Mouse (Mus musculus) adrenal gland, adult 8-10 months (tissue): ENCODE results near the gene Ank2. TPM values are rescaled to one million over a fixed set of nuclear protein-coding genes. Genes with fewer than 3 reads are reported as not detected.

Source experiments
- DNase-seq: peaks from one replicate; pipeline ENCODE4 v3.0.0; 2022
- total RNA-seq, 4 experiments: library from RNA; stranded (reverse); gene quantifications; 2 replicates each; pipeline ENCODE4 v1.2.4; 2022

Ank2 gene
- total RNA-seq, 4 experiments from 2014 or later, result 42.5 to 55.4 (median 46.6) TPM

GRCm38 (mm10) chr3:127017523-127017922, 481.6 kb downstream of the Ank2 start:
- DNase-seq, result no peak

GRCm38 (mm10) chr3:127015596-127015995, 483.6 kb downstream of the Ank2 start:
- no peak for DNase-seq

GRCm38 (mm10) chr3:127015175-127015574, 484.0 kb downstream of the Ank2 start:
- DNase-seq, result no peak

GRCm38 (mm10) chr3:127013976-127014375, 485.2 kb downstream of the Ank2 start:
- no peak for DNase-seq

GRCm38 (mm10) chr3:127012525-127012924, 486.6 kb downstream of the Ank2 start:
- DNase-seq, result no peak

- DNase-seq, result no peak
These were observed 493.1 kb downstream of the Ank2 start for GRCm38 (mm10) chr3:127005898-127006673.

GRCm38 (mm10) chr3:127004860-127005633, 494.1 kb downstream of the Ank2 start:
- no peak for DNase-seq

GRCm38 (mm10) chr3:127003946-127004345, 495.2 kb downstream of the Ank2 start:
- no peak for DNase-seq

GRCm38 (mm10) chr3:126998742-126999112, 500.4 kb downstream of the Ank2 start:
- no peak for DNase-seq

GRCm38 (mm10) chr3:126998008-126998741, 501.0 kb downstream of the Ank2 start:
- DNase-seq, result no peak

- no peak for DNase-seq
These were observed 501.7 kb downstream of the Ank2 start for GRCm38 (mm10) chr3:126997391-126998007.

GRCm38 (mm10) chr3:126996721-126997120, 502.4 kb downstream of the Ank2 start:
- DNase-seq, result no peak

GRCm38 (mm10) chr3:126995970-126996369, 503.2 kb downstream of the Ank2 start:
- no peak for DNase-seq

- DNase-seq, result no peak
These were observed 505.0 kb downstream of the Ank2 start for GRCm38 (mm10) chr3:126994149-126994548.

- DNase-seq, result peak; percentile 62
These were observed 509.2 kb downstream of the Ank2 start for GRCm38 (mm10) chr3:126989936-126990335.

- DNase-seq, result no peak
These were observed 512.5 kb downstream of the Ank2 start for GRCm38 (mm10) chr3:126986687-126987086.

GRCm38 (mm10) chr3:126982814-126983213, 516.3 kb downstream of the Ank2 start:
- DNase-seq, result no peak

- DNase-seq, result no peak
These were observed 518.0 kb downstream of the Ank2 start for GRCm38 (mm10) chr3:126981163-126981562.

- no peak for DNase-seq
These were observed 519.5 kb downstream of the Ank2 start for GRCm38 (mm10) chr3:126979635-126980034.

- DNase-seq, result peak; percentile 41
These were observed 520.3 kb downstream of the Ank2 start for GRCm38 (mm10) chr3:126978768-126979410.

GRCm38 (mm10) chr3:126977399-126977798, 521.8 kb downstream of the Ank2 start:
- no peak for DNase-seq

GRCm38 (mm10) chr3:126976793-126977192, 522.4 kb downstream of the Ank2 start:
- DNase-seq, result no peak
